Mouse (Mus musculus) neural tube, embryonic 11.5 days (tissue): Measurements from ENCODE around the gene Eif2b4. TPM values are rescaled to one million over a fixed set of nuclear protein-coding genes. Genes with fewer than 3 reads are reported as not detected.

ENCODE experiments used
- ATAC-seq: fragments of 200-750 bp; cut with Nextera tagmentation; 2 replicates; pipeline ENCODE4 v1.8.0; 2017; ENCODE audit warnings: moderate number of reproducible peaks, mild to moderate bottlenecking, moderate TSS enrichment, moderate library complexity; ENCODE audit not compliant: insufficient read depth, low FRiP score, low TSS enrichment
- DNase-seq: peaks from one replicate; pipeline ENCODE4 v3.0.0-alpha.2; 2015; ENCODE audit warnings: low spot score
- H3K27ac ChIP-seq: fragments of 300-500 bp; sonication (generic); 2 replicates; pipeline ENCODE4 v1.5.1; 2014; ENCODE audit warnings: low read depth, mild to moderate bottlenecking, low read length
- H3K27me3 ChIP-seq: fragments of 300-500 bp; sonication (generic); 2 replicates; pipeline ENCODE4 v1.6.1; 2014; ENCODE audit warnings: mild to moderate bottlenecking, low read length, mixed read lengths; ENCODE audit not compliant: control insufficient read depth, insufficient read depth
- H3K36me3 ChIP-seq: fragments of 300-500 bp; sonication (generic); 2 replicates; pipeline ENCODE4 v1.6.1; 2014; ENCODE audit warnings: mild to moderate bottlenecking, low read length, moderate library complexity, mixed read lengths; ENCODE audit not compliant: control insufficient read depth, insufficient read depth
- H3K4me1 ChIP-seq: fragments of 300-500 bp; sonication (generic); 2 replicates; pipeline ENCODE4 v1.6.1; 2014; ENCODE audit warnings: low read length, mixed read lengths; ENCODE audit not compliant: control insufficient read depth, insufficient read depth
- H3K4me2 ChIP-seq: fragments of 300-500 bp; sonication (generic); 2 replicates; pipeline ENCODE4 v1.6.1; 2014; ENCODE audit warnings: low read depth, mild to moderate bottlenecking, moderate library complexity
- H3K4me3 ChIP-seq: fragments of 300-500 bp; sonication (generic); 2 replicates; pipeline ENCODE4 v1.5.1; 2014; ENCODE audit warnings: low read depth, low read length
- H3K9ac ChIP-seq: fragments of 300-500 bp; sonication (generic); 2 replicates; pipeline ENCODE4 v1.6.1; 2014; ENCODE audit warnings: mild to moderate bottlenecking, low read length
- H3K9me3 ChIP-seq: fragments of 300-500 bp; sonication (generic); 2 replicates; pipeline ENCODE4 v1.6.1; 2016; ENCODE audit warnings: low read length; ENCODE audit not compliant: control insufficient read depth
- WGBS: fragments of 180-500 bp; shearing (Covaris S2); extraction: QIAGEN DNeasy Blood & Tissue Kit; methylation state at CpG from one replicate; pipeline ENCODE4 v1.1.7; 2014; 5-methylcytosine and 5-hydroxymethylcytosine counted together
- polyA plus RNA-seq: library from polyadenylated mRNA; unstranded; fragments of >200 nt; fragmentation: Nextera tagmentation; extraction: Ambion mirVana; gene quantifications from 2 replicates; pipeline ENCODE4 v1.2.1, GENCODE M21; 2014

Gene Eif2b4
- polyA plus RNA-seq, 1 experiment from 2014 or later = 77.7 TPM

- Histone ChIP-seq H3K9ac (peak overlapping the region; percentile 67; the same call in 1 of the 2 replicates), H3K4me2 (peak overlapping the region; percentile 70), H3K36me3 (peaks cover 33% of the 10 kb centered on the region), H3K4me1 (peaks cover 14% of the 10 kb centered on the region; the same call in 1 of the 2 replicates), H3K27me3 (no peaks in the 10 kb centered on the region), H3K27ac (peak overlapping the region; percentile 76; the same call in 1 of the 2 replicates), H3K4me3 (peak overlapping the region; percentile 81), H3K9me3 (peaks cover 5% of the 10 kb centered on the region)
- DNase-seq = no peak
- ATAC-seq = no peak
- WGBS = 80% methylated on average over 7 of the region's 7 CpGs
Observed at GRCm38 (mm10) chr5:31202933-31203332, 9.7 kb upstream of the Eif2b4 start.

DNA sequence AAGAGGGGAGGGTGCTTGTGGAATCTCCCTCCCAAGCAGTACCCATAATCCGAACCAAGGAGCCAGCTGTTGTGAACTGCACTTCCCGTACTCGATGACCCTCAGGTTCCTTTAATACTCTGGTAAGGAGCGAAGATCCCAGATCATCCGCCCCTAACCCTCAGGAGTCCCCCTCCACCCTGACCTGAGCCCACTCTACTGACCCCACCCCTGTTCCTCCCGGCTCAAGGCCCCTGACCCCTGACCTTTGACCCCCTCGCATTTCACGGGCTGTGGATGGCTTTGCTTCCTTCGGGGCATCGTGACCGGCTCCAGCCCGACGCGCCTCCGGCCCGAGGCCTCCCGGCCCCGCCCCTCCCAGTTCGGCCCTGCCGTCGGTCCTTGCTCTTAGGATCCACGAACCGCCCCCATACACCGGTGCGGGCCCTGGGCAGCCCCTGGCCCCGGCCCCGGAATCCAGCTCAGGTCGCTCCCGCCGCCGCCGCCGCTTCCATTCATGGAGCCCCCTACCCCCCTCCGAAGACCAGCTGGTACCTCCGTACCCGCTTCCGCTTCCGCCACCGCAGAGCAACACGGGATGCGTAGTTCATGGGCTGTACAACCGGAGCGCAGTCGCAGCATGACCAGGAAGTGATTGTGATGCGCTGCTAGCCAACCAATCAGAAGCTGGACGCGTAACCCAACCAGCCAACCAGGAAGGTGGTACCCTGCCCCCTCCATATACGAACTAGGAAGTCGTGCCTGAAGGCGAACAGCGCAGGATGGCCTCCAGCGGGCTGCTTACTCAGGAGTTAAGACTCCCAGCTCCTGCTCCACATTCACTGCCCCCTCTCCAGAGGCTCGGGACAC lies 8.7 kb upstream of the Eif2b4 start, which contains the start of gene Zfp513:
Gene Zfp513, minus strand, starts transcription at position 562 of the 849 bp plus-strand sequence.
- peaks cover 36% of the 10 kb centered on the region for H3K36me3 ChIP-seq
- H3K27ac ChIP-seq = peak within 1 kb of the TSS; percentile 76
- peaks cover 14% of the 10 kb centered on the region; the same call in 1 of the 2 replicates for H3K4me1 ChIP-seq
- no peaks in the 10 kb centered on the region for H3K27me3 ChIP-seq
- peak within 1 kb of the TSS; percentile 89 for H3K4me2 ChIP-seq
- WGBS = under 1% methylated on average over 53 of the region's 53 CpGs
- peak within 1 kb of the TSS; percentile 81 for H3K4me3 ChIP-seq
- DNase-seq = peak; percentile 96
- H3K9me3 ChIP-seq = peaks cover 5% of the 10 kb centered on the region
- H3K9ac ChIP-seq = peak within 1 kb of the TSS; percentile 88
- ATAC-seq = peak; percentile 96

GRCm38 (mm10) chr5:31201042-31201741 lies 8.0 kb upstream of the Eif2b4 start:
- 24% methylated on average over 13 of the region's 13 CpGs for WGBS
- no peaks in the 10 kb centered on the region for H3K27me3 ChIP-seq
- DNase-seq (no peak), ATAC-seq (no peak)
- peak overlapping the region; percentile 89 for H3K4me2 ChIP-seq
- peaks cover 39% of the 10 kb centered on the region for H3K36me3 ChIP-seq
- H3K27ac ChIP-seq = peak overlapping the region; percentile 57; the same call in 1 of the 2 replicates
- H3K4me1 ChIP-seq = peaks cover 14% of the 10 kb centered on the region; the same call in 1 of the 2 replicates
- peak overlapping the region; percentile 81 for H3K4me3 ChIP-seq
- peaks cover 5% of the 10 kb centered on the region for H3K9me3 ChIP-seq
- peak overlapping the region; percentile 88 for H3K9ac ChIP-seq

DNA sequence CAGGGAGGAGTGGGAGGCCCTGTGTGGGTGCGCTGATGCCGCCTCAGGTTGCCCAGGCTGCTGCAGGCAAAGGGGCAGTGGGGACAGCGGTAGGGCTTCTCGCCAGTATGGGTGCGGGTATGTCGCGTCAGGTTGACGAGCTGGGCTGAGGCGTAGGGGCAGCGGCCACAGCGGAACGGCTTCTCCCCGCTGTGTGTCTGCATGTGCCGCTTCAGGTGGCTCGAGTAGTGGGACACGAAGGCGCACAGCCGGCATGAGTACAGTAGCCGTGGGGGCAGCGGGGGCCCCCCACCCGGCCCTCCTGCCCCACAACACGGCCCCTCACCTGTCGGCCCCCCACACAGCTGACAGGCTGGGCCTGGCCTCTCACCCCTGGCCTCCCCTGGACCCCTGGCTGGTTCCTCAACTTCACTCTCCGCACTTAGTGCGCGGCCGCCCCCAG lies 7.1 kb upstream of the Eif2b4 start:
- Histone ChIP-seq H3K36me3 (peaks cover 37% of the 10 kb centered on the region), H3K27me3 (no peaks in the 10 kb centered on the region), H3K4me3 (peak overlapping the region; percentile 12; the same call in 1 of the 2 replicates), H3K9ac (no peak overlapping the region), H3K9me3 (peaks cover 5% of the 10 kb centered on the region), H3K4me2 (peak overlapping the region; percentile 89; the same call in 1 of the 2 replicates), H3K27ac (no peak overlapping the region; the same call in 1 of the 2 replicates), H3K4me1 (peaks cover 14% of the 10 kb centered on the region; the same call in 1 of the 2 replicates)
- DNase-seq (no peak), ATAC-seq (no peak)
- WGBS = 90% methylated on average over 27 of the region's 27 CpGs

GRCm38 (mm10) chr5:31199893-31200292 lies 6.7 kb upstream of the Eif2b4 start:
- 87% methylated on average over 9 of the region's 9 CpGs for WGBS
- H3K9me3 ChIP-seq = peaks cover 5% of the 10 kb centered on the region
- H3K9ac ChIP-seq = no peak overlapping the region
- H3K4me2 ChIP-seq = no peak overlapping the region
- H3K4me3 ChIP-seq = peak overlapping the region; percentile 12; the same call in 1 of the 2 replicates
- no peak for DNase-seq
- H3K27me3 ChIP-seq = no peaks in the 10 kb centered on the region
- H3K36me3 ChIP-seq = peaks cover 37% of the 10 kb centered on the region
- ATAC-seq = no peak
- H3K27ac ChIP-seq = no peak overlapping the region; the same call in 1 of the 2 replicates
- peaks cover 14% of the 10 kb centered on the region; the same call in 1 of the 2 replicates for H3K4me1 ChIP-seq

GRCm38 (mm10) chr5:31199321-31199892 lies 6.2 kb upstream of the Eif2b4 start:
- ATAC-seq (no peak), DNase-seq (no peak)
- 94% methylated on average over 19 of the region's 19 CpGs for WGBS
- Histone ChIP-seq H3K9ac (no peak overlapping the region), H3K4me1 (peaks cover 14% of the 10 kb centered on the region), H3K4me2 (no peak overlapping the region), H3K4me3 (no peak overlapping the region), H3K27me3 (no peaks in the 10 kb centered on the region), H3K36me3 (peaks cover 37% of the 10 kb centered on the region), H3K27ac (no peak overlapping the region; the same call in 1 of the 2 replicates), H3K9me3 (peaks cover 5% of the 10 kb centered on the region)

DNA sequence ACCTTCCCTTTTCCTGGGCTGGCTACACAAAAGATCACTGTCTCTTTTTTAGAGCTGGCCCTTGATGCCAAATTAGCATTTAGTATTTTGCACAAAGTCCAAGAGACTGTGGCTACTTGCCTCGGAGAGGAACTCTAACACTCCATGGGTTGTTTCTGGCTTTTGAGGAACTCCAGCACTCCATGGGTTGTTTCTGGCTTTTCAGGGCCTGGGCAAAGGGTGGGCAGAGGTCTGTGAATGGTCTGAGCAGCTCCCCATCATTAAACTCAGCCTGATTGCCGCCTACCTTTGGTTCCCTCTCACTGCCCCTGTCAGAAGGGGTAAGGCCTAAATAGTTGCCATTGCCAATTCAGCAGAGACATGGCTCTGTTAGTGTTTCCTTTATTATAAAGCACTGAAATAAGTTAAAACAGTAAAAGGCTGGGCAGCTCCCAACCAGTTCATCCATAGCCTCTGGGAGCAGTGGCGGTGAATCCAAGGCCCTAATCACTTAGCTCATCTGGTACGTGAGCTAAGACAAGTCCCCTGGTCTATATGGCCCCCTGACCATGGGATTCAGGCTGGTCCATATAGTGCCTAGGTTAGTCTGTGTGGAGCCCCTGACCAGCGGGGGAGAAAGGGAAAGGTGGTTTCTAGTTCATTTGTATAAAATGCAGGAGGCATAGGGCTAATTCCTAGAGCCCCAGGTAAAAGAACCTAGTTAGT lies 5.5 kb upstream of the Eif2b4 start:
- Histone ChIP-seq H3K9me3 (peaks cover 5% of the 10 kb centered on the region), H3K27ac (no peak overlapping the region), H3K4me3 (no peak overlapping the region), H3K4me1 (peaks cover 20% of the 10 kb centered on the region), H3K36me3 (peaks cover 37% of the 10 kb centered on the region), H3K4me2 (no peak overlapping the region), H3K27me3 (no peaks in the 10 kb centered on the region), H3K9ac (no peak overlapping the region)
- no peak for ATAC-seq
- 86% methylated on average over 5 of the region's 5 CpGs for WGBS
- no peak for DNase-seq

DNA sequence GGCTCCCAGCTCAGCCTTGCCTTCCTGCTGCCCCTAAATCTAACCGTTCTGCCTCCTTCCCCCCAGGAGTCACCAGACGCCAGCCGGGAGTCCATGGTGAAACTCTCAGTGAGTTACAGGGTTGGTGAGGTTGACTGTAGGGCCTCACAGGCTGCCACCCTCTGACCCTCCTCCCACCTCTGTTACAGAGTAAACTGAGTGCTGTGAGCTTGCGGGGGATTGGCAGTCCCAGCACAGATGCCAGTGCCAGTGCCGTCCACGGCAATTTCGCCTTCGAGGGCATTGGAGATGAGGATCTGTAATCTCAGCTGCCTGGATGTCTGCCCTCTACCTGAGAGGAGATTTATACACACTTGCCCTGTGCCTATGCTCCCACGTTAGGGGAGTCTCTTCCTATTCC lies 4.9 kb upstream of the Eif2b4 start:
- WGBS = 93% methylated on average over 9 of the region's 9 CpGs
- Histone ChIP-seq H3K36me3 (peaks cover 35% of the 10 kb centered on the region), H3K4me1 (peaks cover 20% of the 10 kb centered on the region), H3K27ac (no peak overlapping the region), H3K4me2 (no peak overlapping the region), H3K27me3 (no peaks in the 10 kb centered on the region), H3K4me3 (no peak overlapping the region), H3K9ac (no peak overlapping the region), H3K9me3 (peaks cover 5% of the 10 kb centered on the region)
- DNase-seq (no peak), ATAC-seq (no peak)
